Mouse (Mus musculus) heart, postnatal 25 days (tissue): ENCODE data around the gene Cdh13. TPM values are rescaled to one million over a fixed set of nuclear protein-coding genes. Genes with fewer than 3 reads are reported as not detected.
"Not testable (repeated sequence)": the region's sequence is repeated elsewhere in the genome, so short reads cannot be mapped to it uniquely, and the experiment has no call there.

Experiments used
- DNase-seq: peaks from one replicate; pipeline ENCODE4 v3.0.0; 2022; ENCODE audit warnings: low spot score
- intact Hi-C: fragments of 180-260 bp; cut with DNase I; formaldehyde crosslinking; loops from one replicate; pipeline ENCODE4 v1.15.1; 2025
- total RNA-seq, 2 experiments: library from RNA; stranded (reverse); gene quantifications; 2 replicates each; pipeline ENCODE4 v1.2.3; 2021

The Cdh13 gene
- total RNA-seq, 2 experiments from 2014 or later = 147 to 186 TPM

DNA sequence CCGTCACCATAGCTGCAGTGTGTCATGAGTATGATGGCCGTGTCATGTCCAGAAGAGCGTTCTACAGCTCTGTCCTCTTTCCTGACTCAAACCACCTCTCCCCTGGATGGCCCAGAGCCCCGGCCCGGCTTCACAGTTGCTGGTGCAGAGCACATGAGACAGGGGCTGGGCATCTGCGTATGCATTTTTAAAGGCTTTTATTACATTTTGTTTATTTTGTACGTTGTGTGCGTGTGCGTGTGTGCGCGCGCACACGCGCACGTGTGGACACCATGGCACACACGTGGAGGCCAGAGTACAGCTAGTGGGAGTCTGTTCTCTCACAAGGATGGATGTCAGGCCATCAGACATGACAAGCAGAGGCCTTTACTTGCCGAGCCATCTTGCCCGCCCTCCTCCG lies 1068.1 kb downstream of the Cdh13 start:
- no peak for DNase-seq
- intact Hi-C loops = no loop called here

DNA sequence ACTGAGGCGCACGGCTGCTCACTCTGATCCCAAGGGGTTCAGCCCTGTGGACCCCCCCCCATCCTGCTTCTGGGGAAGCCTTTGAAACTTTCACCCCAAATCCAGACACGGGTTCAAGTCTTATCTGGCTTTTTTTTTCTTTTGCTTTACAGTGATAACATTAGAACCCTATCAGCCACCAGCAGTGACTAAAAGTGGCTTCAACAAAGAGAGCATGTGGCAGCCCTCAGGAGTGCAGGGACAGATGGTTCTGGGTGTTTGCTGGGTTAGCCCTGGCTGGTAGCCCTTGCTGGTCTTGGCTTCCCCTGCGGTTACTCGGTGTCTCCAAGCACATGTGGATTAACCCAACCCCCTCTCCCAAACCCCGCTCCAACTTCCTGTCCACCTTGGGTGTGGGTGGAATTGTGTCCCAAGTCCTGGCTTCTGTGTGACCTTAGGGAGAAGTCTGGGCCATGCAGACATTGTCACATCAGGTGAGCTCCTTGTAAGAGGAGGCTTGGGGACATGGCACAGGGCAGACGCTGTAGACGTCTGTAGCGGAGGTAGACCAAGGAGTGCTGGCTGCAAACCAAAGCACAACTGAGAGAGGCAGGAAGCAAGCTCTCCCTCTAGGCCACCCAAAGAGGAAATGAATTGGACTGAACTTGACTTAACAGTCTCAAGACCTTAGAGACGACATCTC lies 1069.6 kb downstream of the Cdh13 start:
- intact Hi-C loops = no loop called here
- DNase-seq = no peak

DNA sequence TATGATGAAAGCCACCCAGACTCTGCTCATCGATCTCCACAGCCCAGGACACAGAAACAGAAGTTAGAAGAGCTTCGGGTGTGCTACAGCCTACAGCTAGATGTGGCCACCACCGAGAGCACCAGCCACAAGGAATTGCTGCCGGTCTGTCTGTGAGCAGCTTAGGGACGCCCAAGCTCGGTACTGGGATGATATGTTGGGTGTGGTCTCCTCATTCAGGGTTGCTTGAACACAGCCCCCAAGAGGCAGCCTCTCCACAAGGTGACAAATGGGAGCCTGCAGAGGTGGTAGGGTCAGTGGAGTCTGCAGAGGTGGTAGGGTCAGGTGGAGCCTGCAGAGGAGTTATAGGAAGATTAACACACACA lies 1070.1 kb downstream of the Cdh13 start:
- DNase-seq = no peak
- intact Hi-C loops = no loop called here

DNA sequence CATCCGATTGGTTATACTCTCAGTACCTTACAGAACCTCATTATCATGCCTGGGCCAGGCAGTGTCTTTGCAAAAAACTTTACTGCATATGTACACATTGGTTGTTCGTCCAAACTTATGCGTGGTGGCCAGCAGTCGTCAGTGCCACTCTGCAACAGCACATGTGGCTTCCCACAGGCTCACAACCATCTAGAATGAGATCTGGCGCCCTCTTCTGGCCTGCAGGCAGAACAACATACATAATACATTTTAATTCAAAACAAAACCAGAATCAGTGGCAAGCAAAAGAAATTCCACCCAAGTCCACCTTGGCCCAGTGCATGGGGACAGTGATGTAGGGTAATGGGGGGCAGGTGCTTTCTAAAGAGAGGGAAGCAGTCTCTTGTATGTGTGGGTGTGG lies 1073.1 kb downstream of the Cdh13 start:
- DNase-seq, intact Hi-C loops: not testable (repeated sequence)

DNA sequence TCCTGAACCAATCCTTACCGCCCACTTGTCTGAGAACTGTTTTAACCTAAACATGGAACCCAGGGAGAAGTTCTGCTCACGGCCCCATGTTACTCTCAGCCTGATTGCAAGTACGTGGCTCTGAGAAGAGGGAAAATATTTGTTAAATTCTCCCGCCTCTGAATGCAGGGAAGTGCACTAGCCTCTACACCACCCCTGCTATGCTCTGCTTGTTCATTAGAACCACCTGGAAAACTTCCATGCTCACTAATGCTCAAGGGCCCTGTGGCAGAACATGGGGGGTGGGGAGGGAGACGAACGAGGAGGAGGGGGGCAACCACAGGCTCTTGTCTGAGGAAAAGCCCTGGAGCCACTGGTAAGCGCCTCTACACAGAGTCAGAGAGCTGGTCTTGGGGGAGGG lies 1074.6 kb downstream of the Cdh13 start:
- intact Hi-C loops = no loop called here
- DNase-seq = no peak

DNA sequence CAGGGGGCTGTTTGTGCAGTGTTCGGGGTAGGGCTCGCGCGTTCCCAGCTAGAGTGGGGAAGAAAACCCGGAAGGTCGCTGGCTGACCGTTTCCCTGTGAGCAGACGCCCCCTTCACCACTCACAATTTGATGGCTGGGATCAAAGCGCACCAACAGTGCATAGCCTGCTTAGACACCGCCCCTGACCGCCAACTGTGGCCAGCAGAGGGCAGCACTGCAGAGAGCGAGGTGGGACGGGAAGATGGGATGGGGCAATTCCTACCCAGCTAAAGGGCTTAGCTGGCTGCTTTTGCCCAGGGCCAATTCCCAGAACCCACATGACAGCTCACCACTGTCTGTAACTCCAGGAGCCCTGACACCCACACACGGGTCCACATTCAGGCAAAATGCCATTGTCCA lies 1075.3 kb downstream of the Cdh13 start:
- intact Hi-C loops = no loop called here
- no peak for DNase-seq

DNA sequence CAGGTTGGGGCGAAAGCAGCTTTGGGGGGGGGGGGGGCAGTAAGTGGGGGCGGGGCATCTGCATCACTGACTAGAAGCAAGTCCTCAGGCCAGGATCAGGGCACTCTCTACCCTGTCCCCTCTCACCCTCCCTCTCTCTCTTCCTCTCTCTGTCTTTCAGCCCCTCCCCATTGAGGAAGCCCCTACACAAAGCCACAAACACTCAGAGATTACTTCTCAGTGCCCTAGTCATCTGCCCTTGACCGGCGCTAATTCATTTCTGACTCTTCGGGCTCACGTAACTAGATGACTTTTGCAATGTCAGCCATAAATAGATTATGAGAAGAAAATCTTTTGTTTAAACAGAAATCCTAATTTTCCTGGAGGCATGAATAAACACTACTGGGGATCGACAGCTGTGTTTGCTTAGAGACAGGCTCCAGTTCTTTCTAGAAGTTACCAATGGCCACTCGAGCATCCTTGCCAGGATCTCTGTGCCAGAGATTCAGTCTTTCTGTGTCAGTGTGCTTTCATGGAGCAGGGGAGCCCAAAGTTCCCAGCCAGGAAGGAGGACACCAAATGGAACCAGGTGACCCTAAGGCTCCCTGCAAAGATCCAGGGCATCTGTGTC lies 1077.3 kb downstream of the Cdh13 start:
- intact Hi-C loops = no loop called here
- no peak for DNase-seq
